Mouse (Mus musculus): Measurements from ENCODE around the gene Gspt2. TPM values are rescaled to one million over a fixed set of nuclear protein-coding genes. Genes with fewer than 3 reads are reported as not detected.

Gspt2 gene
- total RNA-seq (2023) = not detected

GRCm38 (mm10) chrX:94635961-94636563 is at the start of gene Gspt2:
Gspt2 (plus strand) TSS chrX:94636069.

Other genes with a start within 250 kb of the Gspt2 start
- 7.0 TPM for gene Maged1, start 93.9 kb upstream of the Gspt2 start, total RNA-seq (2023)
- 15.8 TPM for gene Zxdb, start 88.5 kb downstream of the Gspt2 start, total RNA-seq (2023)

All from CD4-positive naive resting alpha-beta T cell, adult 76 days (primary cell).